Mouse (Mus musculus): ENCODE data around the gene Adam12. TPM values are rescaled to one million over a fixed set of nuclear protein-coding genes. Genes with fewer than 3 reads are reported as not detected.

Gene Adam12
- total RNA-seq, 2 experiments from 2014 or later, result 24.4 to 26.3 TPM

DNA sequence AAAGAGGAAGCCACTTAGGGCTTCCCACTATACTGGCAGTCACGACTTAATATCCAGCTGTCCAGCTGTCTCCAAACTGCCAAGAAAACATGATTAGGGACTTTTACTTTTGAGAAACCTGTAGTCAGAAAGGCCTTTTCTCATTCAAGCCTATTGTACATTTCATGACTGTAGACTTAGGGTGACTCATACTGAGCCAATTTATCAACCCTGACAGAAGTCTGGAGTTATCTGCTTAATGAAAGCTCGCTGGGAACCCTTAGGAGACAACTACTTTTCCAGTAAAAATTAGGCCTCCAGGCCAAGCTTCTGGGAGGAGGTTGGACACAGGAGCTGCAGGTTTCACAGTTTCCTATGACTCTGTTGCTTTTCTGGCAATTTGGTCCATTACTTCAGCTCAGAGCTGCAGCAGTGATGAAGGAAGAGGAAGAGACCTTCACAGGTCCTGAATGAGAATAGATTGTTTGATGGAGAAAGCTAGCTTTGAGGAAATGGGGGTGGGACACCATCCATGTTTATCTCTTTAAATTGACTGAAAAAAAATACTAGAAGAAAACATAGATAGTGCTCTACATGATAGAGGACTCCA, 285.1 kb downstream of the Adam12 start:
- no peak for DNase-seq (ENCODE audit: low spot score in 2 of 2)

DNA sequence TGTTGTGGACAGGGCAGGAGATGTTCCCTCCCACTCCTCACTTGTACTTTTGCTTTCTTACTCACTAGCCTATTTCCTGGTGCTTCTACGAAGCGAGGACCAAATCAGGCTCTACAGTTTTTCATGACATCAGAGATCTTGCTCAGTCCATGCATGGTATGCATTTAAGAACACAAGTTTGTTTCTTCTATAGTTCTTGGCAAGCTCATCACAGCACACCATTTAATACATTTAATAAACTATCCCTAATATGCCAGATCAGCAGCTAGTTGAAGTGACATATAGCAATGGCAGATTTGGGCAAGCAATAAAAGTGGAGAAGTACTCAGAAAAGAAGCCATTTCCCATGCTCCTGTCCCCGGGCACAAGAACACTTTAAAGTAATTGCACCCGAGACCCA, 285.8 kb downstream of the Adam12 start:
- no peak for DNase-seq (ENCODE audit: low spot score in 2 of 2)

DNA sequence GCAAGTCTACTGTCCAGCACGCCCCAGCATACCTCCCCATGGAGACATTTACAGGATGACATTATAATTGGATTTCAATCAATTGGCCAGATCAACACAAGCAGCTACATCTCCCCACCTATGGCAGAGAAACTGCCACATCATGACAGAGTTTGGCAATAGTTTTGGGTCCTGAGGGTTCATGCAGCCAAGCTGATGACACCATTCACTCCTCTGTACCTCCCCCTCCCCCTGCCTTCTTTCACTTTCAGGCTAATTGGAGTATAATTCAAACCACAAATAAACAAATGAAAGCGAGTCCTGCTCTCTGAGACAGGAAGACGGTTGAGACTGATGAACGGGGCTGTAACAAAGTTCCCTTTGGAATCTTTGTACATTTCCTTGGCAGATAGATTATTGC, 291.5 kb downstream of the Adam12 start:
- no peak for DNase-seq (ENCODE audit: low spot score in 2 of 2)

DNA sequence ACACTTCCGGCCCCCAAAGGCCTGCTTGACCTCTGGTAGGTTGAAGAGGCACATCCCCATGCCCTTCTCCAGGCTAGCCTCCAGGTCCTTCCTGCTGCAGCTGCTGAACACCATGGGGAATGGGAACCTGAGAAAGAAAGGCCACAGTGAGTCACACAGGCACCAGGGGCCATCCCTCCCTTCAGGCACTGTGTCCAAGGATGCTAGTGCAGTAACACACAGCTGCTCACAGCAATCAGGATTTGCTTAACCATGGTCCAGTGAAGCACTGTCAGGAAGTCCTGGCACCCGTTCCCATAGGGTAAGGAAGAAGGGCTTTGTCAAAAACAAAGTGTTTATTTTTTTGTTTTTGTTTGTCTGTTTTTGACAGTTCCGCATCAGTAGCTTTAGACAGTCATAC, 294.5 kb downstream of the Adam12 start:
- no peak for DNase-seq (ENCODE audit: low spot score in 2 of 2)

DNA sequence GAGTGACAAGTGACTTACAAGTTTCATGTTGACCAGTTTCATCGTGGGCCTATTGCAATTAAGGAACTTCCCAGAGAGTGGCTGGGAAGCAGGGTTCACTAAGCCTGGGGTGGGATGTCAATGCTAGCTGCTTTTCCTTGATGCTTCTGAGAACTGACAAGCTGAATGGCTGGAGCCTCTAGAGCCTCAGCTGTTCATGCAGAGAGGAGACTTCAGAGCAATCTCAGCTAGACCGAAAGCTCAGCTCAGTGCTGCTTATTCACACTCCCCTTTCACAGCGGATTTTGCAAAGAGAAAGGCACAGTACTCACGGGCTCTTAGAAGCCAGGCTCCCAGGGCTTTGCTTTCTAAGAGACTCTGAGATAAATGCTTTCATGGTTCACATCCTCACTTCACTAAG, 295.6 kb downstream of the Adam12 start:
- DNase-seq (ENCODE audit: low spot score in 2 of 2), result no peak

DNA sequence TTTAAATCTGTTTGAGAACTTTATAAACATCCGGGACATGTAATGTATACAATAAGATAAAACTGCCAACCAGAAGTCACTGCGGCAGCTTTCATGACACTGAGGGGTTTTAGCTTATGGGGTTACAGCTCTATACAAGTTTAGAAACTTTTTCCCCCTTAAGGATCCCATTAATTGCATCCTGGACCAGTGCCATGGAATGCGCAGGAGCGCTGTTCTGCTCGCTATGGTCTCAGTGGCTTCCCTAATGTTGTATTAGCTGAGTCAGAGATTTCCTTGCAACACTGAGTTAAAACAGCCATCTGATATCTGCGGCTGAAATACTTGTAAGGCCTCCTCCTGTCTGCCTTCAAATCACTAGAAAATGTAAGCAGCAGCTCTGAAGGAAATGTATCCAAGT, 298.6 kb downstream of the Adam12 start:
- DNase-seq (ENCODE audit: low spot score in 2 of 2), result no peak

DNA sequence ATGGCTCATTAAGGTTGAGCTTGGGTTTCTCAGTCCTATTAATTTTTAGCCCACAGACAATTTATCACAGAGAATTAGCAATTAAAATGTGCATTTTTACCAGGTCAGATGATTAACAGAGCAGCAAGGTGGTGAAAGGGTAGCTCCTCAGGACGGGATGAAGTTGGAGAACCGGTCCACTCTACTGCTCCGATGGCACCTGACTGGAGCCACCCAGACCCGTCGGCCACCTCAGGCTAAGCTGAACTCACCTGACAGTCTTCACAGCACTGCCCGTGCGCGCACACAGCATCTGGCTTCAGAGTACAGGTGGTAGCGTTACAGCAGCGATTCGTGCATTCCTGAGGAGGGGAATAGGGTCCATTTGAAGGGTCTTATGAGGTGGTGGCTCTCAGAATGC, 300.5 kb downstream of the Adam12 start:
- no peak for DNase-seq (ENCODE audit: low spot score in 2 of 2)

DNA sequence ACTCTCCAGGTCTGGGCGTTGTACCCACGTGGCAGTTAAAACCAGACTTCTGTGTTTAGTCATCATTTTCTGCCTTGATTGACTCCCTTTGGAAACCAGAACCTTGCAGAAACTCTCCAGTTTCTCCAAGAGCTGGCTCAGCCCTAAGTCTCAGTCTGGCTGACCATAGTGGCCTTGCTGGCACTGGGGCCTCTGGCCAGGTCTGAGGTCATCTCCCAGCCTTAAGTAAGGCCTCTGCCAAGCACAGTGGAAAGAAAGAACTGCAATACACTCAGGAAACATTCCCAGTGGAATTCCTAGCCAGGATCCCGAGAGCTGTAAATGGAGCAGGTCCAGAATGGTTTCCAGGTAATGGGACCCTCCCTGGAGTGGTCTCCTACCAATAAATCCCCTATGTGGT, 303.0 kb downstream of the Adam12 start:
- no peak for DNase-seq (ENCODE audit: low spot score in 2 of 2)

DNA sequence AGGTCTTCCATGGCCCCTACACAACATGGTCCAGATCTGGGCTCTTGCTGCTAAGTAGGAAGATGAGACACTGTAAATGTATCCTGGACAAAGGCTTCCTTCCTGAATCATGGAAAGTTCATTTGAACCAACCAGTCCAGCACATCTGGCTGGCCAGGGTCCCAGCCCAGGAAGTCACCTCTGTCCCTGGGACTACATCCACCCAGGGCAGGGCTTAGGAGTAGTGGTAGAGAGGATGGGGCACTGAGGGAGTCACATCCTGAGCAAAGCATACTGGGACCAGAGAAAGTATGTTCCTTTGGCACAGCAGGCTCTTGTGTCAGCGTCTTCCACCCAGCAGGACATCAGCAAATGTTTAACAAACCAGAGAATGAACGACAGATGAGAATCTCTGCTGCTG, 306.2 kb downstream of the Adam12 start:
- DNase-seq (ENCODE audit: low spot score in 2 of 2), result no peak

DNA sequence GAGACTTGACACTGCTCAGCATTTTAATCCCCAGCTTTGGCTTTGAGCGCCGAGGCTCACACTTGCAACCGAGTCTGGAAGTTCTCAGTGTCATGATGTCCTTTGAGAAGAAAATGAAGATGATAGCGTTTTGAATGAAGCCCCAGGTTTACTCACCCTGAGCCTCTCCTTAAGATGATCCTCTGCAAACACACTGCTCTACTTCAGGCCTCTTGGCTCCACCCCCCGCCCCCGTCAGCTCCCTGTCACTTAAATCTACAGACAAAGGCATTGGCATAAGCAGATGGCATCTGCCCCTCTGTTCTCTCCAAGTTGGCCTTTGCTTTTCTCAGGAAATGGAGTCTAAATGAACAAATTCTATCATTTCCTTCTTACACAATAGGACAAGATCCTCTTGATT, 308.0 kb downstream of the Adam12 start:
- no peak for DNase-seq (ENCODE audit: low spot score in 2 of 2)

DNA sequence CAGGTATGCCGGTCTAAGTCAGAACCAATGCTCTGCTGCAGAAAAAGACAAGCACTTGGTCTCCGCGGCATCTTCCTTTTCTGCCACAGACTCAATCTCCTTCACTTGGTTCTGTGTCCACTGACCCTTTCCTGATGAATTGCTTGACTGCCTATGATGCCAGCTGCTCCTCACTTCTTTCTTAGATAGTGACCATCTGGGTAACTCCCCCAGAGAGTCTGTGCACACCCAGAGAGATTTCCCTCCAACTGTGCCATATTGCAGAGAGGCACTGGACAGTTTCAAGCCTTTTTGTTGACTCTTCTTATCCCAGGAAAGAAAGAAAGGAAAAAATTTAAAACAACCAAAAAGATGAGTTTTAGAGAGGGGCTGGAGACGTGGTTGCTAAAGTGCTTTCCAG, 310.7 kb downstream of the Adam12 start:
- DNase-seq (ENCODE audit: low spot score in 2 of 2), result no peak

DNA sequence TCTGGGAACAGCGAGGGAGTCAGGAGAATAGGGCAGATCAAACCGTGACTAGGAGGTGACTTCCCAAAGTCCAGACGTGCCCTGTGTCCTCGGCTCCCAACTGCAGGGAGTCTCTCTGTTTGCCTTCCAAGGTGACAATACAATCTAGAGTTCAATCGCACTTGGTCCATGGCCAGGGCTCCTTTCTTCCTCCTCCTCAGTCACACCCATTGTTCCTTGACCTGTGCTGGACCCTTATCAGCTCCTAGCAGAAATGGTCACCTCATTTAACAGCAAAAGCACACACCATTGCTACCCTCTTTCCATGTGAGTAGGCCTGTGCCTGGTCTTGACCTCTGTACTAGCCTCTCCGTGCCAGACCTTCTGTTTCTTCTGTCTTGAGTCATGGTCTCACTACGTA, 311.2 kb downstream of the Adam12 start:
- DNase-seq (ENCODE audit: low spot score in 2 of 2), result no peak

DNA sequence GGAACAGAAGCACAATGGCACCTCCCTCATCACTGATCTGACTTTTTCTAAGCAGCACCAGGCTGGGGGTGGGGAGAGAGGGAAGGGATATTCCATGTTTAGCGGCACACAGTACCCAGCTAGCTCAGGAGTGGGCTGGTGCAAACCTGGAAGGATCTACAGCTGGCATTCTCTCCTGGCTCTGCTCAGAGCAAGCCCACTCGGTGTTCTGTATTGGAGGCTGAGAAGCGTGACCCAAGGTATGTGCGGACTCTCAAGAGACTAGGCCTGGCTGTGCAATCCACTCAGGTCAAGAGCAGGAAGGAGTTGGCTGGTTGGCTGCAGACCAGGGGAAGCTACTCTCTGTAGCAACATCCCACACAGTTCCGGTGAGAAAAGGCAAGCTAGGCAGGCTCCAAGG, 312.0 kb downstream of the Adam12 start:
- no peak for DNase-seq (ENCODE audit: low spot score in 2 of 2)

DNA sequence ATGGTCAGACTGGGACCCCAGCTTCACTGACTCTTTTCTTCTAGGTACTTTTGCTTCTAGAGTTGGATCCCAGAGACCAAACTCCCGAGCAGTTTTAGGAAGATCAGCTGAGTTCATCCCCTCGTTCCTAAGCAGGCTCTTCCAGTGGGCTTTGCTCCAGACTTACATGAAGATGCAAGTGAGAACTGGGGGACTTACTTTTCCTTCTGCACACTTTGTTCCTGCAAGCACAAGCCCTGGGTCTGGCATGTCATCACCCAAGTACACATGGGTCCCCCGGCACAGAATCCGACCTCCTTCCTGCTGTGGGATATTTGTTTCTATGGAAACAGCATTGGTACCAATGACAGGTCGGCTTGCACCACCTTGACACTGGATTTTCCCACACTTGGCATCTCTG, 312.6 kb downstream of the Adam12 start:
- DNase-seq (ENCODE audit: low spot score in 2 of 2), result no peak

DNA sequence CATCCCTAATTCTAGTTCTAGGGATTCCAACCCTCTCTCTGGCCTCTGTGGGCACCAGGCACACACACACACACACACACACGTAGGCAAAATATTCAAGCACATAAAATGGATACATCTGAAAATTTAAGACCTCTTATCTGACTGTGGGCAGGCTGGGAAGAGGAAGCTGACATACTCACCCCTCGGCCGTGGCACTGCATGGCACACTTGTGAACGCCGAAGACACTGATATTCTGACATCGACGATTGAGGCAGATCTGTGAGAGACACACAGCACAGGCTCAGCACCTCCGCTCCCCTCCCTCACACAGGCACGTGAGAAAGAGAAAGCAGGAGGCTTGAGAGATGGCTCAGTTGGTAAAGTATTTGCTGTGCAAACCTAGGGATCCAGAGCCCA, 315.7 kb downstream of the Adam12 start:
- DNase-seq (ENCODE audit: low spot score in 2 of 2), result no peak

DNA sequence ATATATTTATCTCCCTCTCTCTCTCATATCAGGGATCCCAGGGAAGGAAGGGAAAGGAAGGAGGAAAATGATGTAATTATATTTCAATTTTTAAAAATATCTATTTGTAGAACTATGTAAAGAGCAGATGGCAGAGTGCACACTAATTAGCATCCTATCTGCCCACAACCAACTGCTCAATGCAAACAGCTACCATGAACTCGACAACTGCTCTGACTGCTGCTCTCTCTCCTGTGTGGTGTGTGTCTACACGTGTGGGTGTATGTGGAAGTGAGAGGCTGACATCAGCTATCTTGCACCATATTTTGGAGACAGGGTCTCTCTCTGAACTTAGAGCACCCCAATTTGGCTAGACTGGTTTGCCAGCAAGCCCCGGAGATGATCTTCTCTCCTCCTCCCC, 320.1 kb downstream of the Adam12 start:
- DNase-seq (ENCODE audit: low spot score in 2 of 2), result no peak

DNA sequence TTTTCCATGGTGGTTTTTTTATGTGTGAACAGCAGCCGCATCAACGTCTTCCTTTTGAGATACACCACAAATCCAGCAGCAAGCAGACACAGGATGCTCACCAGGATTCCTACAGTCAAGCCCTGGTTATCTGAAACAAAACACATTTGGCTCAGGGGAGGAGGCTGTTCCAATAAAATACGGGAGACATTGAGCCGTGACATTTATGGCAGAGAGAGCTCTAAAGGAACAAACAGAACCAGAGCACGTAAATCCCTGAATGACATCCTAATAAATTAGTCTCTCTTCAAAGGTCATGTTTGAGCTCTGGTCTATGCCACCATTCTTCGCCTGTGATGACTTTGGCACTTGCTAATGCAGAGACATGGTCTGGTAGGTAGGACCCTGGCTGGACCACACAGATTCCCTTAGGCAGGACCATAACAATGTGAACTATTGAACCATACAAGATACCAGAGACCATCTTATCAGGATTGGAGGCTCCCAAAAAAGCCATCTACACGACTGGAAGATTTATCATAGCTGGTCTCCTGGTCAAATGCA, 322.0 kb downstream of the Adam12 start:
- no peak for DNase-seq (ENCODE audit: low spot score in 2 of 2)

DNA sequence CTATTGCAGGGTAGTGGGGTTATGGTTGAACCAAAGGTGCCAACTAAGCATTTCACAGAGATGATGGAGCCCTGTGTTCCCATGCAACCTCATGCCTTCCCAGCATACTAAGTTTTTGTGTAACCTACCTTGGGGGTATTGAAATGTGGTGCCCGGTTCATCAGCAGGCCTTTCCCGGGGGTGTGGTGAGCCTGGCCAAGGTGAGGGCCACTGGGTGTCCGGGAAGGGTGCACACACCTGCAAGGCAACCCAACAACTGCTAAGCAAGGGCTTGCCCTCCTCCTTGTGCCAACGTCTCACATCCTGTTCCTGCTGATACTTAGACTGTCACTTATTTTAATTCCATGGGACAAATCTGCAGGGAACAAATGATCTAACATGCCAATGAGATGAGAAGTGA, 323.0 kb downstream of the Adam12 start:
- DNase-seq (ENCODE audit: low spot score in 2 of 2), result no peak

DNA sequence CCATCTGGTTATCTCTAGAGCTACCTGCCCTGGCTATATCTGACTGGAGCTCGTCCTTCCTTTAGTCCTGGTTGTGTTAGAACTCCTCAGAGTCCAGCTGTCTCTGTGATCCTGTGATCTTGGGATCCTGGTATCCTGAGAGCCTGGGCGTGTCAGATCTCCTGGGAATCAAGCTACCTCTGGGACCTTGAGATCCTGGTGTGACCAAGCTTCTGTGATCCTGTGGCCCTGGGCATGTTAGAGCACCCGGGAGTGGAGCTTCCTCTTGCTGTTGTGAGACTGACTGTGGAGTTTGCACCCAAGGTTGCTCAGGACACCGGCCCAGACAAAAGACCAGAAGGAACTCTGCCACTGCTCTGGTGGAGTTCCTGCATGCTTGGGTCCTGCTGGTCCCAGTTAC, 332.6 kb downstream of the Adam12 start:
- DNase-seq (ENCODE audit: low spot score in 2 of 2), result no peak

DNA sequence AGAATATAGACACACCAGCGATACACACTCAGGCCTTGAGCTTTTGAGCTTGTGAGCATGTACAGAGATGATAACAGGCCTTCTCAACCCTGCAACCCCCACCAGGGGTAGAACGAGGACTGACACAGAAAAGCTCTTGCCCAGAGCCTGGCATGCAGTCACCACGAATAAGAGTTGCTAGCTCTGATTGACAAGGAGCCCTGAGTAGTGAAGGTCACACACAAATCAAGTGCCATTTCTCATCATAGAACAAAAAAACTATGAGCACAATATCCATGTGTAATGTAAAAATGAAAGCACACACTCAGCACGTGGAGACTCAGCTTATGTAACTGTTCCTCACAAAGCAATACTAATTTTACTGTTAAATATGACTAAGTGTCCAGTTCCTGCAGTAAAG, 340.1 kb downstream of the Adam12 start:
- no peak for DNase-seq (ENCODE audit: low spot score in 2 of 2)

DNA sequence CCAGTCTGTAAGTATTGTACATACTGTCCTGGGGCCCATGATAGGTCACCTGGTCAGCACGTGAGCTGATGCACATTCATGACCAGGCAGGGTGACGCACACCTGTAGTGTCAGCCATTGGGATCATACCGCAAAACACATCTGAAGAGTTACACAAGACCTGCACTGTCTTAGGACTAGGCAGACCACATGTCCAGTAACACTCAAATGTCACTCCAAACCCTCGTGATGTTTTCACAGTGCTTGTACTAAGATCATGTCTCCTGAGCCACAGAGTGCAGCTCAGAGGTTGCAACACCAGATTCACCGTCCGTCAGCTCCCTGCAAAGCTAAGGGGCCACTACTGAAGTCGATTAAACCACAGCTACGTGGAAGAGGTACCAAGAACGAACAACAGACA, 340.6 kb downstream of the Adam12 start:
- no peak for DNase-seq (ENCODE audit: low spot score in 2 of 2)

DNA sequence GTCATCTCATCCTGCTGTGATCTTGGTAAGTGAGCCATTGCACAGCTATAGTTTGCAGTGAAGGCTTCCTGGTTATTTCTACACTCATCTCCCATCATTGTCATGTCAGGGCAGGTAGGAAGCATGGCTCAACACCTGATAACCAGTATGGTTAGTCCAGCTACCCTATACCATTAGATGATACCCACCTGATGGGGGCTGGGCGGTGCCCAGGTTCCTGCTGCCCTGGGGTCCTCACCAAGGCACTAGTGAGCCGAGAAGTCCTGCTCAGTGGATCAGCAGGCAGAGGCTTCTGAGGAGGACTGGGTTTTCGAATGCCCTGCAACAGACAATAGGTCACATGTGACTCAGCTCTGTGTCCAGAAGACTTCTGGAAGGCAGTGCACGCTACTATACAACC, 342.0 kb downstream of the Adam12 start:
- DNase-seq (ENCODE audit: low spot score in 2 of 2), result no peak
